ENCODE assay signal across 30 mouse cellular contexts in genomic region chr5:119821506-119821905, GRCm38 (mm10). TPM values are rescaled to one million over a fixed set of nuclear protein-coding genes. Genes with fewer than 3 reads are reported as not detected.
DNase-seq lines count a peak whose midpoint lies in the region; ATAC-seq and TF ChIP-seq lines count a peak whose summit lies in the region.
"Had no signal": no experiment of that assay in that cellular context is flagged by ENCODE, and none has a peak within 500 bp of the region (broad histone marks: within the 10 kb centered on the region; RNA-seq: fewer than 3 reads in every experiment).

No protein-coding gene starts in this region.

- TF ChIP-seq POLR2A in liver, adult 2 months (IDR thresholded peaks at IDR 0.05; ENCODE audit: extremely low read depth, insufficient read depth, low read length) = no peak

- intact Hi-C loops in heart, postnatal 14 days (cut with DNase I) = no loop called here

- H3K27me3 ChIP-seq in heart, embryonic 12.5 days (replicated peaks) = no peaks in the 10 kb centered on the region
- H3K27me3 ChIP-seq in liver, adult 2 months (ENCODE audit: control insufficient read depth, insufficient read depth, low read length) = no peaks in the 10 kb centered on the region
- H3K27me3 ChIP-seq in lung, embryonic 14.5 days (ENCODE audit: insufficient read depth, low read length) = no peaks in the 10 kb centered on the region

- H3K4me1 ChIP-seq in heart, embryonic 12.5 days (replicated peaks) = peaks cover 59% of the 10 kb centered on the region
- no peaks in the 10 kb centered on the region for H3K4me1 ChIP-seq in liver, adult 2 months (ENCODE audit: control insufficient read depth, insufficient read depth, low read length)
- peaks cover 2% of the 10 kb centered on the region; the same call in 1 of the 2 replicates for H3K4me1 ChIP-seq in lung, embryonic 14.5 days (ENCODE audit: insufficient read depth)
- H3K4me1 ChIP-seq: embryonic facial prominence, embryonic 10.5 days; embryonic facial prominence, embryonic 13.5 days; forebrain, embryonic 12.5 days; forebrain, embryonic 15.5 days had no signal

- no peak for TF ChIP-seq CTCF in liver, adult 2 months (IDR thresholded peaks at IDR 0.05; ENCODE audit: low read depth, low read length)
- TF ChIP-seq CTCF in lung, embryonic 14.5 days (IDR thresholded peaks at IDR 0.05; ENCODE audit: low read depth) = no peak

- no peaks in the 10 kb centered on the region for H3K9me3 ChIP-seq in heart, embryonic 12.5 days (replicated peaks)
- no peaks in the 10 kb centered on the region for H3K9me3 ChIP-seq in lung, embryonic 14.5 days (ENCODE audit: low read depth, low read length)
- H3K9me3 ChIP-seq: embryonic facial prominence, embryonic 10.5 days; embryonic facial prominence, embryonic 13.5 days; forebrain, embryonic 12.5 days; forebrain, embryonic 15.5 days had no signal

- no peaks in the 10 kb centered on the region for H3K79me2 ChIP-seq in liver, adult 2 months (ENCODE audit: control insufficient read depth, insufficient read depth, low read length)

- H3K4me3 ChIP-seq in heart, embryonic 12.5 days = no peak overlapping the region
- no peak overlapping the region for H3K4me3 ChIP-seq in liver, adult 2 months (ENCODE audit: insufficient read depth, low read depth, low read length)
- no peak overlapping the region for H3K4me3 ChIP-seq in lung, embryonic 14.5 days (ENCODE audit: low read depth, low read length)
- H3K4me3 ChIP-seq: embryonic facial prominence, embryonic 10.5 days; embryonic facial prominence, embryonic 13.5 days; erythroblast, embryonic 14.5 days; forebrain, embryonic 12.5 days; forebrain, embryonic 15.5 days had no signal

- H3K9ac ChIP-seq in heart, embryonic 12.5 days = no peak overlapping the region
- H3K9ac ChIP-seq in liver, adult 2 months (ENCODE audit: low read depth, low read length) = no peak overlapping the region
- H3K9ac ChIP-seq in lung, embryonic 14.5 days = no peak overlapping the region
- H3K9ac ChIP-seq: embryonic facial prominence, embryonic 13.5 days; forebrain, embryonic 12.5 days; forebrain, embryonic 15.5 days; hindbrain, embryonic 14.5 days had no signal

- peak overlapping the region; percentile 76 for H3K27ac ChIP-seq in heart, embryonic 12.5 days (ENCODE audit: poor library complexity, severe bottlenecking)
- no peak overlapping the region for H3K27ac ChIP-seq in liver, adult 2 months (replicated peaks; ENCODE audit: insufficient read depth, low read depth, low read length)
- H3K27ac ChIP-seq in lung, embryonic 14.5 days (ENCODE audit: low read depth) = no peak overlapping the region
- H3K27ac ChIP-seq: embryonic facial prominence, embryonic 10.5 days; embryonic facial prominence, embryonic 13.5 days; forebrain, embryonic 12.5 days; forebrain, embryonic 15.5 days; hindbrain, embryonic 14.5 days; hindbrain, postnatal 0 days had no signal

- DNase-seq in heart, postnatal 14 days = no peak
- peak; percentile 59 for DNase-seq in liver, adult 2 months (ENCODE audit: extremely low read depth, low read depth, low spot score)
- no peak for DNase-seq in liver
- DNase-seq in lung, embryonic 14.5 days = peak; percentile 1
- DNase-seq in lung, postnatal 36 days = no peak
- peak; percentile 51 for DNase-seq in yolk sac, embryonic 10.5 days (ENCODE audit: low spot score)
- DNase-seq in urinary bladder, adult 2 months (ENCODE audit: low spot score) = no peak
- DNase-seq: adrenal gland, adult 2 months; adrenal gland, postnatal 14 days; cerebellum, adult 11 months; cerebellum, adult 8-10 months; cerebellum, postnatal 10 days; cerebellum, postnatal 36 days; embryo, embryonic 11 days; gastrocnemius, postnatal 25 days; heart, postnatal 4 days had no signal

- no peak for ATAC-seq in heart, embryonic 12.5 days (ENCODE audit: insufficient number of reproducible peaks, low FRiP score)
- no peak for ATAC-seq in lung, embryonic 14.5 days (ENCODE audit: insufficient read depth)
- ATAC-seq: CD4-positive, CD25-positive, alpha-beta regulatory T cell, adult 4 months; forebrain, embryonic 15.5 days; hindbrain, postnatal 0 days; inflammation-experienced regulatory T-cells, adult 6 months had no signal

- no peaks in the 10 kb centered on the region for H3K36me3 ChIP-seq in heart, embryonic 12.5 days
- no peaks in the 10 kb centered on the region for H3K36me3 ChIP-seq in liver, adult 2 months (ENCODE audit: control insufficient read depth, insufficient read depth, low read length)
- peaks cover 12% of the 10 kb centered on the region; the same call in 1 of the 2 replicates for H3K36me3 ChIP-seq in lung, embryonic 14.5 days (ENCODE audit: insufficient read depth)
- H3K36me3 ChIP-seq: embryonic facial prominence, embryonic 10.5 days; embryonic facial prominence, embryonic 13.5 days; forebrain, embryonic 12.5 days; forebrain, embryonic 15.5 days had no signal

- H3K4me2 ChIP-seq in heart, embryonic 12.5 days = no peak overlapping the region
- H3K4me2 ChIP-seq in lung, embryonic 14.5 days = no peak overlapping the region
- H3K4me2 ChIP-seq: embryonic facial prominence, embryonic 13.5 days; forebrain, embryonic 12.5 days; forebrain, embryonic 15.5 days; hindbrain, embryonic 14.5 days had no signal

- WGBS in heart, embryonic 12.5 days = 29% methylated on average over 2 of the region's 2 CpGs
- 28% methylated on average over 2 of the region's 2 CpGs for WGBS in liver, adult 2 months
- 41% methylated on average over 2 of the region's 2 CpGs for WGBS in lung, embryonic 14.5 days

RNA-seq across cellular contexts. Expression of gene Tbx5, which starts 11.0 kb away (rescaled TPM):
- polyA plus RNA-seq in heart, embryonic 12.5 days (2016; fragmentation: Nextera tagmentation; extraction: Ambion mirVana) = 42.6 and 45.6 TPM in 2 replicates
- total RNA-seq in heart, postnatal 14 days (2021) = 10 to 100 TPM; 18.9 to 36.8 TPM
- total RNA-seq in liver, adult 2 months (2014; rRNA removed) = not detected in 2 replicates
- not detected in 2 replicates for polyA plus RNA-seq in liver, adult 2 months (2012; rRNA removed)
- polyA plus RNA-seq in lung, embryonic 14.5 days (2014; fragmentation: Nextera tagmentation; extraction: Ambion mirVana) = 57.7 and 59.4 TPM in 2 replicates
- polyA plus RNA-seq in urinary bladder, adult 2 months (2012; rRNA removed) = 9.9 and 16.5 TPM in 2 replicates
- total RNA-seq: hindbrain, postnatal 0 days; MEL had no signal
- polyA plus RNA-seq: C2C12; CD4-positive, CD25-positive, alpha-beta regulatory T cell, adult 4 months; cortical plate, adult 2 months; erythroblast, embryonic 14.5 days; forebrain, embryonic 15.5 days; hindbrain, embryonic 11.5 days; inflammation-experienced regulatory T-cells, adult 6 months had no signal

Comparison
In these comparisons a context has a peak if more than half of its experiments do, and no peak if none do; other contexts are left out.
1. DNase-seq: peak in liver, adult 2 months (single experiment), lung, embryonic 14.5 days (single experiment) and yolk sac, embryonic 10.5 days (single experiment); none in heart, postnatal 14 days (0 of 2), liver (single experiment), lung, postnatal 36 days (single experiment) and urinary bladder, adult 2 months (single experiment).
2. RNA of gene Tbx5, which starts 11.0 kb away (polyA plus RNA-seq): 57.7 to 59.4 TPM in lung, embryonic 14.5 days, 42.6 to 45.6 TPM in heart, embryonic 12.5 days and 9.9 to 16.5 TPM in urinary bladder, adult 2 months; not detected in liver, adult 2 months; every median in the first group is over 10 times any median in the second.